Mouse (Mus musculus) thymus, postnatal 36 days (tissue): ENCODE measurements around the gene Mob3c.

Experiments
- DNase-seq, 2 experiments: peaks; one replicate each; pipeline ENCODE4 v3.0.0; 2022; ENCODE audit warnings: mixed read lengths in 2 of 2

Mob3c gene

DNA sequence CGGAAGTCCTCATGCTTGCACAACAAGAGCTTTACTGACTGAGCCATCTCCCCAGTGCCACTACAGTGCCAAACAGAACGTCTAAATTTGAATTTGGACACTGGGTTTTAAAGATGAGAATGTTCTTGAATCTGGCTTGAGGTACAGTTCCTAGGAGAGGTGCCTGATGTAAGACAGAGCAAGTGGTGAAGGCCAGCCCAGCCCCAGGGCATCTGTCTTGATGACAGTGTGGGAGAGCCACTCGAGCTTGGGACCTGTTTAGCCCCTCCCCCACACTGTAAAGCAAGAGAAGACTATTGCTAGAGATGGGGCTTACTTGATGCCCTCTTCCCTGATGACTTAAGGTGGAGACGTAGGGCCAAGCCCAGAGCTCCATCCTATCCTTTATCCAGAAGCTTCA is 54.3 kb downstream of the Mob3c start:
- no peak for DNase-seq

DNA sequence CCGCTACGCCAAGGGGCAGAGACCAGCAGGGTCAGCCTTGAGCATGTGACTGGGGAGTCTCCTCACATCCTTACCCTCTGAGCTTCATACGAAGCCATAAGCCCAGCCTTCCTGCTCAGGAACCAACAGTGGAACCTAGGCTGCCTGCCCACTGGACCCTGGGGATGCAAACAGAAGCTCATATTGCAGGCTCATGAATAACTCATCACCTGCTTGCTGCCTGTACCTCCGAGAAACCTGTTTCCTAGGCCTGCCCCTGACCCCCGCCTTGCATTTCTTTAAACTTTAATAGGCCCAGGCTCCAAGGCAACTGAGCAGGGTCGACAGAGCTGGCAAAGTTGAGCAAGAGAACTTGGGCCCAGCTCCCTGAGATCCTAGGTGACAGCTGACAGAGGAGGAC is 56.1 kb downstream of the Mob3c start, which contains the start of gene Kncn:
TSS of gene Kncn (plus strand) at position 379 of the 400 bp plus-strand sequence.
- no peak for DNase-seq
